Mouse (Mus musculus): ENCODE data around the gene Dgkd.
"Not testable (repeated sequence)": the region's sequence is repeated elsewhere in the genome, so short reads cannot be mapped to it uniquely, and the experiment has no call there.

Gene Dgkd

DNA sequence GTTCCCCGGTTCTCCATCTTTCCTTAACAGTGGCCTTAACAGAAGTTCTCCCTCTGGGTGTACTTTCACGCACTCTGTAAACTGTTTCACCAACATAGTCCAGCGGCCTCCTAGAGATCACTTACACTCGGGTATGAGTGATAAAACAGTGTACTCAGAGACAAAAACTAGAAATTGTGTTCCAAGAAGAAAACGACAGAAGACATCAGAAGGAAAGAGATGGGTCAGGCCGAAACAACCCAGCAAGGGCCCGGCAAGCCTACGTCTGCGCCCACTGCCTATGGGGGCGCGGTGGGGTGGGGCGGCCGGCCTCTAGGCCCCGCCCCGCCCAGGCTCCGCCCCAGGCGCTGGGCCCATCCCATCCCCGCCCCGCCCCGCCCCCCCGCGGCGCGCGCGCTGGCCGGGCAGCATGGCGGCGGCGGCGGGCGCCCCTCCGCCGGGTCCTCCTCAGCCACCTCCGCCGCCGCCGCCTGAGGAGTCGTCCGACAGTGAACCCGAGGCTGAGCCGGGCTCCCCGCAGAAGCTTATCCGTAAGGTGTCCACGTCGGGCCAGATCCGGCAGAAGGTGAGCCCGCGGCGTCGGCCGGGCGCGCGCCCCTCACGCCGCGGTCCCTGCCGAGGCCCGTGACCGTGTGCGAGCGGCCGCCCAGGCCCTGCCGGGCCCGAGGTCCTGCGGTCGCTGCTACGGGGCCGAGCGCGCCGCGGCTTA, at the start of gene Dgkd:
Gene Dgkd (plus strand): TSS at position 396 of the 709 bp plus-strand sequence.
- peak; percentile 70 to 75 for DNase-seq (ENCODE audit: low spot score in 2 of 2)

DNA sequence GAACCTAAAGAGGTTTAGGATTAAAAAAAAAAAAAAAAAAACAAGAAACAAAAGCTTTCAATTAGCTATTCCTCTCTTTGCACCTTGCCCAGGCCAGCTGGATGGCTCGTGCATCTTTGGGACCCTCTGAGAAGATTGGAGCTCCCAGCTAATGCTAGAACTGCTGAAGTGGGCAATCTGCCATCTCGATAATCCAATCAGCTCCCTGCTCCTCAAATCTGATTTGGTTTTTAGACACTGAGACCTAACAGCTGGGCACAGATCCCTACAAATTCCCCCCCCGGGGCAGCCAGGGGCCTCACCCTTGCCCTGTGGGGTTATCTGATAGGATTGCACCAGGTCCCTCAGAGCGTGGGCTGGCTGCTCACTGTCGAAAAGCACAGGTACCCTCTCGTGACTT, 49.5 kb upstream of the Dgkd start, which contains the start of gene Sag:
Gene Sag (plus strand): TSS at position 105 of the 400 bp plus-strand sequence.
- no peak for DNase-seq (ENCODE audit: low spot score in 2 of 2)

DNA sequence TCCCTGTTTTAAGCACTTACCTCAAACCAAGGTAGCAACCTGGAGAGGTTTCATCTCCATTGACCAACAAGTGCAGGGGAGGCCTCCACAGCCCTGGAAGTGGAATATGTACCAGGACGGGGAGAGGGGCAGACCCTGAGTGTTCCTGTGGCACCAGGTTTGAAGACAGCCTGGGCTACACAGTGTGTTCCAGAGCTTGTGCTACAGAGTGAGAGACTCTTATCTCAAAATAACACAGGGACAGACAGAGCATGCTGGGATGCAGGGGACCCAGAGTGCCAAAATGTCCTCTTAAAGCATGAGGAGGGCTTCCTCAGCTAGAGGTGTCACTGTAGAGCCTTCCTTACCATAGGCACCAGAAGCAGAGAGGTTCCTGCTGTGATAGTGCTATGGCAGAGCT, 45.3 kb upstream of the Dgkd start:
- no peak for DNase-seq (ENCODE audit: low spot score in 2 of 2)

DNA sequence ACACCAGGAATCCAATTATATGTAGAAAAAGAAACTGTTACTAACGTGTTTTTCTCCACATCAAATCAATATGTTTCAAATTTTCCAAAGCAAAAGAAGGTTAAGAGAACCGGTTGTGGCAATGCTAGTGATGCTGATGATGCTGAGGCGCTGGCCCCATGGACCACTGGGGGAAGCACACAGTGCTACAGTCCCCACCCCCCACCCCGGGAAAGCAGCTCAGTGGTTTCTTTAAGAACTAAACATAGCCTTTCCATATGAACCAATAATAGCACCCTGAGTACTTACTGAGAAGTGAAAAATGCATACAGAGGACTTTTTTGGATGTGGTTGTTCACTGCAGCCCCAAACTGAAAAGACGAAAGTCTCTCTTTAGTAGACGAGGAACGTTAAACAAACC, 41.7 kb upstream of the Dgkd start:
- no peak for DNase-seq (ENCODE audit: low spot score in 2 of 2)

DNA sequence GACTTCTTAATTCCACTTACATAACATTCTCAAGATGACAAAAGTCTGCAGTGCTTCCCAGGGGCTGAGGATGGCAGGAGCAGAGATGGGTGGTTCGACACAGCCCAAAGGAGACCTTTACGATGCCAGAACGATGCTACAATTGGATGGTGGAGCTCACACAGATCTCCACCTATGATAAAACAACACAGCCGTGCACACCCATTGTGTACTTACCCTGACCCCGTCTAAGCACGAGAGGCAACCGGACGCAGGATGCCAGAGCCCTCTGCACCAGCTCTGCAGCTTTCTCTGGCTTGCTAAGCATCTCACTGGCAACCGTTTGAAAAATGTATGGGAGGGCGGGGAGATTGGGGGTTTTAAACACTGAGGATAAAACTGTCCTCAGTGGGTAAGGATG, 41.0 kb upstream of the Dgkd start:
- DNase-seq (ENCODE audit: low spot score in 2 of 2), result no peak

DNA sequence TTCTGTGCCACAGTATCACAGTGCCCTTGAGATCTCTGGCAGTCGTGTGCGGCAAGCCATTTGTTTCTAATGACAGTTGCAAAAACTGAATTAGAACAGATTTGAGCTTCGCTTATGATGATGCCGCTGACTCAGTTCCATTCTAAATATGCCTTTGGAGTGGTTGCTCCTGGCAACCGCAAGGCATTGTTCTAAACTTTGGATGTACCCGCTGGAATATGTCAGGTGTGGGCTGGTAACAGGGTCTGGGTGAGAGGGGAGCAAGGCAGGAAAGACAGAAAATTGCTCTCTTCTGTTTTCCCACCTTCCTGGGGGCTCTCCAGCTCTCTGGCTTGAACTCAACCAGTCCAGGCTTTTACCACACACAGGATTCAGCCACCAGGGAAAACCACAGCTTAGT, 39.9 kb upstream of the Dgkd start:
- DNase-seq (ENCODE audit: low spot score in 2 of 2), result no peak

DNA sequence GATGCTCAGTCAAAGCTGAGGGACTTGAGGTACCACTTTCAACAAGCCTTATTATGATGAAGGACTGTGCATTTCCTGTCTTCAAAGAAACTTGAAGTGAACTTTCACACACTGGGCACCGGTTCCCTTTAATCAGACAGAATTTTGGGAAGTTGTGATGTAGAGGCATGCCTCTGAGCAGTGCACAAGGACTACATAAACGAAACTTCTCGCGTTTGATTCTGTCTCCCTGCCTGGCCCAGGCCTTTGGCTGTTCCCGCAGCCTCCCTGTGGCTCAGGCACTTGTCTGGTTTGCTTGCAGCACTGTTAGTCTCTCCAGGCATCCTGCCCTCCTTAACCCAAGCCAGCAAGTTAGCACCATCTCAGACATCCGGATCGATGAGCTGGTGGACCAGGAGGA, 39.4 kb upstream of the Dgkd start:
- no peak for DNase-seq (ENCODE audit: low spot score in 2 of 2)

DNA sequence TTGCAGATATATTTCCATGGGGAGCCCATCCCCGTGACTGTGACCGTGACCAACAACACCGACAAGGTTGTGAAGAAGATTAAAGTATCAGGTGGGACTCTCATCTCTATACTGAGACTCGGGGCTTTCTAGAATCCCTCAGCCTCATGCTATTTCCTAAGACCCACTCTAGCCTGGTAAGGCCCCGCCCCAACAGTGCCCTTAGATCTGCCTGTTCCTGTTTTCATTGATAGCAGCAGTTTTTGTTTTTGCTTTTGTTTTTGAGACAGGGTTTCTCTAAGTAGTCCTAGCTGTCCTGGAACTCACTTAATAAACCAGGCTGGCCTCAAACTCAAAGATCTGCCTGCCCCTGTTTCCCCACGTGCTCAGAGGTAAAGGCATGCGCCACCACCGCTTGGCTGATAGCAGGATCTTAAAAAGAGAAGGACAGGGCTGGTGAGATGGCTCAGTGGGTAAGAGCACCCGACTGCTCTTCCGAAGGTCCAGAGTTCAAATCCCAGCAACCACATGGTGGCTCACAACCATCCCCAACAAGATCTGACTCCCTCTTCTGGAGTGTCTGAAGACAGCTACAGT, 28.6 kb upstream of the Dgkd start:
- no peak for DNase-seq (ENCODE audit: low spot score in 2 of 2)

DNA sequence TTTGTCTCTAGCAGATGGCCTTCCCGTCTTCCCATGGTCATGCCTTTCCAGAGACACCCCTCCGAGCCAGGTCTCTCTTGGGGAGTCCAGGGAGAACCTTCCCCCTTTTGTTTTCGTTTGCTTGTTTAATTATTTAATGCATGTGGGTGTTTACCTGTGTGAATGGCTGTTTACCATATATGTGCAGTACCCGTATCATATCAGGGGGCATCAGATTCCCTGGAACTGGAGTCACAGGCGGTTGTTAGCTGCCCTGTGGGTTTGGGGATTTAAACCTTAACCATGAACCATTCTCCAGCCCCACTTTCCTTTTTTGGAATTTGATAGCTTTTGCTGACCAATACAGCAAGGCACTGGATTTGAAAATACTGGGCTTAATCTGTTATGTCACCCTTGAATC, 27.8 kb upstream of the Dgkd start:
- DNase-seq (ENCODE audit: low spot score in 2 of 2), result no peak

DNA sequence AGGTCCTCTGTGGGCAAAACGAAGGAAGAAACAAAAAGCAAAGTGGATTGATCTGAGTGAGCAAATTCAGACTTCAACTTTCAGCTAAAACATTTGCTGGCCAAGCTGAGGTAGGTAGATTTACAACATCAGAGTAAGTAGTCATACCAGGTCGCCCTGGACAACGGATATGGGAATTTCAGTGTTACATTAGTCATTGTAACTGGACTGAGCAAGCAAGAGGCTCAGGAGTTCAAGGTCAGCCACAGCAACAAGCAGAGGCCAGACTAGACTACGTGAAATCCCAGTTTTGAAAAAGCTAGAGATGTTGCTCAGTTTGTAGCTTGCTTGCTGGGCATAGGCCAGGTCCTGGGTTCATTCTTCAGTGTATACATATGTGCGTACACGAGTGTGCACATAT, 27.1 kb upstream of the Dgkd start:
- DNase-seq (ENCODE audit: low spot score in 2 of 2), result no peak

DNA sequence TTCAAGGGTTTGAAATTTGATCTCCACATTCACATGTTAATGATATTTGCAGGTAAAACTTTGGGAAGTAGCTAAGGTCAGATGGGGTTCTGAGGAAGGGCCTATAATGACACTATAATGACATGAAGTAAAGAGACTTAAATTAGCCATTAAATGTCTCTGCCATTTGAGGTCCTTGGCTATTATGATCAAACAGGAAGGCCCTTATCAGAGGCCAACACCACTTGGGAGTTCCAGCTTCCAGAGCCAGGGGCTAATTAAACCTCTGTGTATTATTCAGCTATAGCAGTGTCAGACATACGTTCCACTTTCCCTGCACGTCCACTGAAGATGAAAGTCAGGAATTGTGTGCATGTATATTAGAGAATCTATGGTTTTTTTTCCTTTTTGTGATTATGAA, 26.6 kb upstream of the Dgkd start:
- no peak for DNase-seq (ENCODE audit: low spot score in 2 of 2)

DNA sequence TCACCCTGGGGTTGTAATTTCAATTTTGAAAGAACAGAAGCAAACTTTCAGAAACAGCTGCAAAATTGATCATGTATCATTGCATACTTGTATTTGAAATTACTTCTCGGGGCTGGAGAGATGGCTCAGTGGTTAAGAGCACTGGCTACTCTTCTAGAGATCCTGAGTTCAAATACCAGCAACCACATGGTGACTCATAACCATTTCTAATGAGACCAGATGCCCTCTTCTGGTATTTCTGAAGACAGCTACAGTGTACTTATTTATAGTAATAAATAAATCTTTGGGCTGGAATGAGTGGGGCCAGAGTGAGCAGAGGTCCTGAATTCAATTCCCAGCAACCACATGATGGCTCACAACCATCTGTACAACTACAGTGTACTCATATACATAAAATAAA, 25.6 kb upstream of the Dgkd start:
- DNase-seq (ENCODE audit: low spot score in 2 of 2), result not testable (repeated sequence)

DNA sequence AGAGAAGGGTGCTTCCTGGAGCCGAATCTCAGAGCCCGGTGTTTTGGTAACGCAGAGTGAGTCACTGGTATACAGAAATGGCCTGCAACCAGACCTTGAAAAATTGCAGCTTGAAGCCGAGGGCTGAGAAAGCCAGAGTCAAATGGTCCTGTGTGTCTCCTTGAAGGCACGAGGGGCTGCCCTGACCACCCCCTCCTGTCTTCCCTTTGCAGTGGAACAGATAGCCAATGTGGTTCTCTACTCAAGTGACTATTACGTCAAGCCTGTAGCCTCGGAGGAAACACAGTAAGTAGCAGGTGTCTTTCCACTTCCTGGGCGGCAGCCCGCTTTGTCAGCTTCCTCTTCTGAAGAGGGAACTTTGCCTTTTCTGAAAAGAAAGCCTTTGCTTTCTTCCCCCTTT, 24.9 kb upstream of the Dgkd start:
- no peak for DNase-seq (ENCODE audit: low spot score in 2 of 2)

DNA sequence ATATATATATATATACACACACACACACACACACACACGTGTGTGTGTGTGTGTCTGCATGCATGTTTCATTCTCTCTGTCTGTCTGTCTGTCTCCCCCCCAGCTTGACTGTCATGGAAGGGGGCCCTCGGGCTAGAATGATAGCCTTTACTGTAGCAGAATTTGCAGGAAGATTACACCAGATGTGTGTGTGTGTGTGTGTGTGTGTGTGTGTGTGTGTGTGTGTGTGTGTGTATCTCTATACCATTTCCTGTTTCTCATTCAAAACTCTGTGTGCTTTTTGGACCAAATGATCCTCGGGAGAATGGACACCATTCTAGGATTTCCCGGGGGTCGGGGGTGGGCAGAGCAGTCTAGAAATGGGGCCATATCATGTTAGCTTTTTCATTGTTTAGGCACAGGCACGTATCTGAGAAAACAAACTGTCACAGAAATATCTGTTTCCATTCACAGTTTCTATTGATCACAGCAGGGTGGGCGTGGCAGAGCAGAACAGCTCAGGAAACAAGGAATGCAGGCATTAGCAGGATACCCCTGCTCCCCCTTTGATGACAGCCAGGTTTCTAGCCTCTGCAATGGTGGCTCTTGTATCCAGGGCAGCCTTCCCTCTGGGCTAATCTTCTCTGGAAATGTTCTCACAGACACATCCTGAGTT, 24.0 kb upstream of the Dgkd start:
- no peak for DNase-seq (ENCODE audit: low spot score in 2 of 2)

DNA sequence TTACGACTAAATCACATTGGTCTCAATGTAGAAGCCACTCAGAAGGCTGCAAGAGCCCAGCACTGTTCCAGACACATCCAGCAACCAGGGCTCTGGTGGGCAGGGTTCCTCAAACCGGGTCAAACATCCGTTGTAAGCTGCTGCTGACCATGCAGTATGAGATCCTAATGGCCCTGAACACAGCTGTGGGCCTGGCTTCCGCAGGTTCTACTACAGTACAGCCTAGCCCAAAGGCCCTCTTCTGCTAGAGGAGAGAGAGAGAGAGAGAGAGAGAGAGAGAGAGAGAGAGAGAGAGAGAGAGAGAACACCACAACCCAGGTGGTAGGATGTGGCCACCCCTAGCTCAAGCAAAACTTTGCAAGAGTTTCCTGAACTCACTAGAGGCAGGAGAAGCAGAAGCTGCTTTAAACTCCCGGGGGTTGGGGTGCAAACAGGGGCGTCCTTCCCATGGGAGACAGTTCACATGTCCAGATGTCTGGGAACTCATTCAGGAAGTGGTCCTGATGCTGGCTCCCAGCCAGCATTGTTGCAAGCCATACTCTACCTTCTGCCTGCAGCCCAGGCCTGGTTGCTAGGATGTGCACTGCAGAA, 23.4 kb upstream of the Dgkd start:
- no peak for DNase-seq (ENCODE audit: low spot score in 2 of 2)

DNA sequence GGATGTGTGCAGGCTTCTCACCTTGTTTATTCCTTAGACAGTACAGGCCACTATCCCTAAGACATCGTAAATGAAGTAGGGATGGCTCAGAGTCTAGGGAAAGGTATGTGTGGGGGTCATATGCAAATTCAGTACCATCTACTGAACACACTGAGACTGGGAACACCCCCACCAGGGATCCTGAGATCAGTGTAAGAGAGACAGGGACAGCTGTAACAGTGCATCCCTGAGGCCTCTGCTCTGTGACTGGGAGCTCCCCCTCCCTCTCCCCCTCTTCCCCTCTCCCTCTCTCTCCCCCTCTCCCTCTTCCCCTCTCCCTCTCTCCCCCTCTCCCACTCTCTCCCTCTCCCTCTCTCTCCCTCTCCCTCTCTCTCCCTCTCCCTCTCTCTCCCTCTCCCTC, 16.6 kb upstream of the Dgkd start:
- no peak for DNase-seq (ENCODE audit: low spot score in 2 of 2)

DNA sequence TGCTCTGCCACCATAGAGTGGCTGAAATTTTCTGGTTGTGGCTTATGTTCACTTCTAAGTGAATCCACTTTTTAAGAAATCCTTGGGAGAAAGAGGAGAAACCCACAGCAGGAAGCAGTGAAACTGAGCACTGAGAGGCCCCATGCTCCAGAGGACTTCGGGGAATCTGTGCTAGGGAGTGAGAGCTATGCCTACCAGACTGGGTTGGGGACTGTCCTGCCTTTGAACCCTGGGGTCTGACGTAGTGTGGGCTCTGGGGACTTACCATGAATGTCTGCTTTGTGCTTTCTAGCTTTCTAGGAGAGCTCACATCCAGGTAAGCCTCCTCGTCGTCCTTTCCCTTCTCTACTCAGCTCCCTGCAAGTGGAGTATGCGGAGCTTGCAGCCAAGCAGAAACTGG, 16.1 kb upstream of the Dgkd start:
- DNase-seq (ENCODE audit: low spot score in 2 of 2), result no peak

DNA sequence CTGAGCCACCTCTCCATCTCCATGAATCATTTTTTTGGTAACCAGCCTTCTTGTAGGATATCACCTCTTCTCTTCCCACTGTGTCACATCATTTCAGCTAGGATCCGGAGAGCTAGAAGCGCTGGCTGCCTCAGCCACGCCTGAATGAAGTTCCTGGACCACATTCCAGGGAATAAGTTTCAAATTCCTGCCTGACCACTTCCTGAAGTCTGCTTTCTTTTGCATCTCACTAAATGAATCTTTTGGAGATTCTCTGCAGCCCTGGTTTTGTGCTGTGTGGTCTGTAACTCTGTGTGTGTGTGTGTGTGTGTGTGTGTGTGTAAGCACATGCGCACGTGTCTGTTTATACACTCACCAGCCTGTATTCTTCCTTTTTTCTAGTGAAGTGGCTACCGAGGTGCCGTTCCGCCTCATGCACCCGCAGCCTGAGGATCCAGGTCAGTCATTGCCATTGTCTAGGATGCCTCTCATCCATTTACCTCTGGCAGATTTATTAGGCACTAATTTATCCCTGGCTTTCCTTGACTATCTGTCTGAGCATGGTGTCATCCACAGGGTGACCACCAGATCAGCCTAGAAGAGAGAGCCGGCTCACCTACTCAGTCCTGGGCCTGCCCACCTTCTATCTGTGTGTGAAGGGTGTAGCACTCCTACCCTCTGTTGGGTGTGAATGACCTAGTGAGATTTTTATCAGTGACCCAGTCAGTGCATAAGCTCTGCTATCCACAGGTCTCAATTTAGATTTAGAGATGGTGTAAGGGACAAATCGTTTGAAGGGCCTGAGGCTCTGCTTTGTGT, 12.5 kb upstream of the Dgkd start:
- DNase-seq (ENCODE audit: low spot score in 2 of 2), result no peak

DNA sequence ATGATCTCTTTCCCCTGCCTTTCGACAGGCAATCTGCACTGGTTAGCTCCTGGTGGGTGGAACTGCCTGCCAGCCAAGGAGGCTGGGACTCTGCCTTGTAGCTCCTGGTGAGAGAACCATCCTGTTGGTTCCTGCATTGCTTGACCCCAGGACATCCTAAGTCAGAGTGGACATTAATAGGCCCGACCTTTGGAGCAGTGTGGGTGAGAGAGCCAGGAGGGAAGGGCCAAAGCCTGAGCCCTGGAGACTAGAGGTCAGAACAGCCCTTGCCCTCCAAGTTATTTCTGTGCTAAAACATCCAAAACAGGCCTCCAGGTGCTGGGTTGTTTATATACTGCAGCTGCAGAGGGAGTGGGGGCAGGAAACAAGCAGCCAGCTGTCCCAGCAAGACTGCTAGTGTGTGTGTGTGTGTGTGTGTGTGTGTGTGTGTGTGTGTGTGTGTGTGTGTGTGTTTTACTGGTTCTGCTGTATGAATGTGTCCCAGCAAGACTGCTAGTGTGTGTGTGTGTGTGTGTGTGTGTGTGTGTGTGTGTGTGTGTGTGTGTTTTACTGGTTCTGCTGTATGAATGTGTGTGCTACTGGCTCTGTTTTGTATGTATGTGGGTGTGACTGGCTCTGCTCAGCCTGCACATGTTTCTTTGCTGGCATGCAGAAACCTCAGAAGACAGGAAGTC, 6.1 kb upstream of the Dgkd start:
- peak in 1 of 2 experiments; percentile 44 for DNase-seq (ENCODE audit: low spot score in 2 of 2)

DNA sequence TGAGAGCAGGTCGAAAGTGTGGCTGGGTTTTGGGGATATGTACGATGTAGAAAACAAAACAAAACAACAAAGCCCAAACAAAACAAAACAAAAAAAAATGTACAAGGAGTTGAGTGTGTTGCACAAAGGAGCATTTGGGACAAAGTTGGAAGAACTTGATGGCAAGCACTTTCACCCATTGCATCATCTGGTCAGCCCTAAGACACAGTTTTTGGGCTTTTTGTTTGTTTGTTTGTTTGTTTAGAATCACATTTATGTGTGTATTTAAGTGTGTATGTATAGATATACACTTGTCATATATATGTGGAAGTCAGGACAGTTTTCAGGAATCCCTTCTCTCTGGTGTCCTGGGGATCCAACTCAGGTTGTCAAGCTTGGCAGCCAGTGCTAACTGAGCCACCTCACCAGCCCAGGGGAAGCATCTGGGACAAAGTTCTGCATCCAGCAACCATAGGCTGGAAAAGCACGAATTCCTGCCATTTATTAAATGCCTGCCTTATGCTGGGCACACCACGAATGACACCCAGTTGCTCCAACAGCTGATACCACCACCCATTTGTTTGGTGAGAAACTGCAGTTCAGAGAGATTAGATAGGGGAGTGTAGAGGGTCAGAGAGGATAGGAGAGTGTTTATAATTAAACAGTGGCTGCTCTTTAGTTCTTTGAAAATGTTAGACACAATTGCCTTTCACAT, 5.5 kb upstream of the Dgkd start:
- no peak for DNase-seq (ENCODE audit: low spot score in 2 of 2)
